Mouse (Mus musculus) neural tube, embryonic 10.5 days (tissue): Measurements from ENCODE around the gene Inava.

Source experiments
- DNase-seq: peaks from one replicate; pipeline ENCODE4 v3.0.0-alpha.2; 2017; ENCODE audit warnings: low spot score; ENCODE audit errors: extremely low spot score

Inava gene

GRCm38 (mm10) chr1:136233892-136234594, at the start of gene Inava:
Gene Inava, minus strand, starts transcription at chr1:136234264.
- peak; percentile 91 for DNase-seq

GRCm38 (mm10) chr1:136277366-136277765, 43.3 kb upstream of the Inava start:
- DNase-seq, result no peak

- DNase-seq, result no peak
These were observed 34.2 kb upstream of the Inava start for GRCm38 (mm10) chr1:136268224-136268623.

GRCm38 (mm10) chr1:136266127-136266526, 32.1 kb upstream of the Inava start:
- no peak for DNase-seq

GRCm38 (mm10) chr1:136263355-136263754, 29.3 kb upstream of the Inava start:
- no peak for DNase-seq

GRCm38 (mm10) chr1:136260635-136261238, 26.7 kb upstream of the Inava start, which contains the start of gene Gpr25:
Gene Gpr25, minus strand, starts transcription at chr1:136260873.
- no peak for DNase-seq

- DNase-seq, result peak; percentile 65
These were observed 26.0 kb upstream of the Inava start for GRCm38 (mm10) chr1:136259893-136260634.

- no peak for DNase-seq
These were observed 25.5 kb upstream of the Inava start for GRCm38 (mm10) chr1:136259543-136259892.

- no peak for DNase-seq
These were observed 24.4 kb upstream of the Inava start for GRCm38 (mm10) chr1:136258495-136258894.

- no peak for DNase-seq
These were observed 21.6 kb upstream of the Inava start for GRCm38 (mm10) chr1:136255657-136256056.

- no peak for DNase-seq
These were observed 21.1 kb upstream of the Inava start for GRCm38 (mm10) chr1:136255174-136255573.

GRCm38 (mm10) chr1:136254503-136255065, 20.5 kb upstream of the Inava start:
- DNase-seq, result no peak

- DNase-seq, result no peak
These were observed 19.4 kb upstream of the Inava start for GRCm38 (mm10) chr1:136253472-136253871.

GRCm38 (mm10) chr1:136249662-136250061, 15.6 kb upstream of the Inava start:
- DNase-seq, result no peak

GRCm38 (mm10) chr1:136247393-136247792, 13.3 kb upstream of the Inava start:
- DNase-seq, result no peak

- DNase-seq, result no peak
These were observed 10.4 kb upstream of the Inava start for GRCm38 (mm10) chr1:136244469-136244868.

- DNase-seq, result no peak
These were observed 7.7 kb upstream of the Inava start for GRCm38 (mm10) chr1:136241801-136242200.

- DNase-seq, result no peak
These were observed 4.4 kb upstream of the Inava start for GRCm38 (mm10) chr1:136238495-136238894.

GRCm38 (mm10) chr1:136234595-136235092, 580 bp upstream of the Inava start:
- no peak for DNase-seq

- peak; percentile 74 for DNase-seq
These were observed 876 bp downstream of the Inava start for GRCm38 (mm10) chr1:136232986-136233790.
